Mouse (Mus musculus): Measurements from ENCODE around the gene Setd7.

GRCm38 (mm10) chr3:51485347-51485746, 75.3 kb downstream of the Setd7 start:
- no peak for TF ChIP-seq CTCF (IDR thresholded peaks at IDR 0.05; ENCODE audit: borderline replicate concordance, insufficient read depth, low read length)
- no peak for TF ChIP-seq POLR2A (IDR thresholded peaks at IDR 0.05; ENCODE audit: low read depth, low read length)
